Comparison of ENCODE assay signal across 30 mouse cellular contexts in genomic region chrX:77665030-77665429, GRCm38 (mm10).
"Had no signal": no experiment of that assay in that cellular context is flagged by ENCODE, and none has a peak within 500 bp of the region (broad histone marks: within the 10 kb centered on the region; RNA-seq: fewer than 3 reads in every experiment).

No protein-coding gene starts in this region.

- H3K4me3 ChIP-seq: left cerebral cortex, adult 2 months; limb, embryonic 10.5 days; limb, embryonic 12.5 days; limb, embryonic 13.5 days; limb, embryonic 15.5 days; liver, embryonic 12.5 days; liver, embryonic 13.5 days; liver, embryonic 15.5 days; lung, embryonic 15.5 days; megakaryocyte, embryonic 14.5 days; midbrain, embryonic 10.5 days; midbrain, embryonic 12.5 days; midbrain, embryonic 13.5 days; midbrain, embryonic 15.5 days had no signal

- DNase-seq: left cerebral cortex, postnatal 4 days; liver; liver, embryonic 13.5 days; lung, adult 18-20 months; lung, adult 2 months; lung, embryonic 14.5 days; lung, postnatal 10 days; lung, postnatal 14 days; lung, postnatal 36 days; lung, postnatal 4 days; midbrain, embryonic 14.5 days had no signal

- ATAC-seq: liver, embryonic 12.5 days; lung, postnatal 0 days; midbrain, embryonic 13.5 days; midbrain, embryonic 15.5 days; midbrain, embryonic 16.5 days had no signal

- H3K27me3 ChIP-seq: limb, embryonic 12.5 days; limb, embryonic 13.5 days; limb, embryonic 15.5 days; liver, embryonic 12.5 days; liver, embryonic 13.5 days; liver, embryonic 15.5 days; lung, embryonic 15.5 days; midbrain, embryonic 12.5 days; midbrain, embryonic 13.5 days; midbrain, embryonic 15.5 days had no signal

- H3K4me1 ChIP-seq: limb, embryonic 10.5 days; limb, embryonic 12.5 days; limb, embryonic 13.5 days; limb, embryonic 15.5 days; liver, embryonic 12.5 days; liver, embryonic 13.5 days; liver, embryonic 15.5 days; lung, embryonic 15.5 days; megakaryocyte, embryonic 14.5 days; midbrain, embryonic 10.5 days; midbrain, embryonic 12.5 days; midbrain, embryonic 13.5 days; midbrain, embryonic 15.5 days had no signal

- H3K9ac ChIP-seq: limb, embryonic 12.5 days; limb, embryonic 13.5 days; limb, embryonic 15.5 days; liver, embryonic 12.5 days; liver, embryonic 13.5 days; liver, embryonic 14.5 days; liver, embryonic 15.5 days; lung, embryonic 14.5 days; lung, embryonic 15.5 days; midbrain, embryonic 12.5 days; midbrain, embryonic 13.5 days; midbrain, embryonic 15.5 days had no signal

- H3K27ac ChIP-seq: left cerebral cortex, adult 2 months; limb, embryonic 10.5 days; limb, embryonic 12.5 days; limb, embryonic 13.5 days; limb, embryonic 15.5 days; liver, embryonic 12.5 days; liver, embryonic 13.5 days; liver, embryonic 14.5 days; liver, embryonic 15.5 days; lung, embryonic 15.5 days; macrophage; midbrain, embryonic 10.5 days; midbrain, embryonic 12.5 days; midbrain, embryonic 13.5 days; midbrain, embryonic 15.5 days had no signal

- H3K9me3 ChIP-seq: limb, embryonic 10.5 days; limb, embryonic 12.5 days; limb, embryonic 13.5 days; limb, embryonic 15.5 days; liver, embryonic 12.5 days; liver, embryonic 13.5 days; liver, embryonic 15.5 days; lung, embryonic 15.5 days; midbrain, embryonic 10.5 days; midbrain, embryonic 12.5 days; midbrain, embryonic 15.5 days had no signal

- H3K4me2 ChIP-seq: limb, embryonic 12.5 days; limb, embryonic 13.5 days; limb, embryonic 15.5 days; liver, embryonic 11.5 days; liver, embryonic 12.5 days; liver, embryonic 13.5 days; liver, embryonic 15.5 days; lung, embryonic 14.5 days; lung, embryonic 15.5 days; midbrain, embryonic 11.5 days; midbrain, embryonic 12.5 days; midbrain, embryonic 13.5 days; midbrain, embryonic 15.5 days had no signal

- H3K36me3 ChIP-seq: midbrain, embryonic 15.5 days had no signal
